ENCODE assay signal across 13 mouse cellular contexts in the genomic region with DNA sequence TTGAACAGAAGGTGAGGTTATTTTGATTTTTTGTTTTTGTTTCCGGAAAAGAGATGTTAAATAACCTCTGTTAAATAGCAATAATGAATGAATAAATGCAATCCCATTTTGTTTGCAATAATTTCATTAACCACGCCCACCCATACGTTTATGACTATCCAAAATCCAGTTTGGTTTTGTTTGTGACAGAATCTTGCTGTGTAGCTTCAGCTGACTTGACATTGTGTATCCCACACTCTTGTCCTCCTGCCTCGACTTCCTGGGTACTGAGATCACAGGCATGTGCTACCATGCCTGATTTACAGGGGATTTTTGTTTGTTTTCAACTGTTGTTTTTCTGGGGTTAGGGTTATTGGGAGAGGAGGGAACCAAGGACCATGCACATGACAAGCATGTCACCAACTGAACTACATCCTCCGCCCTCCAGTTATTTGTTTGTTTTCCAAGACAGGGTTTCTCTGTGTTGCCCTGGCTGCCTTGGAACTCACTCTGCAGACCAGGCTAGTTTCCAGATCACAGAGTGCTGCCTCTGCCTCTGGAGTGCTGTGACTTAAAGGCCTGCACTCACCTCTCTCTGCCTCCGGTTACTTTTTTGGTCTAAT. TPM values are rescaled to one million over a fixed set of nuclear protein-coding genes. Genes with fewer than 3 reads are reported as not detected.
DNase-seq lines count a peak whose midpoint lies in the region; ATAC-seq and TF ChIP-seq lines count a peak whose summit lies in the region.
"Had no signal": no experiment of that assay in that cellular context is flagged by ENCODE, and none has a peak within 500 bp of the region (broad histone marks: within the 10 kb centered on the region; RNA-seq: fewer than 3 reads in every experiment).

No protein-coding gene starts in this region.

- H3K27ac ChIP-seq in cerebellum, adult 2 months (ENCODE audit: insufficient read depth, low read length): no peak overlapping the region
- H3K27ac ChIP-seq in CH12.LX (ENCODE audit: insufficient read depth, low read depth): no peak overlapping the region
- H3K27ac ChIP-seq in liver, embryonic 14.5 days: no peak overlapping the region

- no peak for TF ChIP-seq RAD21 in CH12.LX (IDR thresholded peaks at IDR 0.05; ENCODE audit: low read depth, low read length)

- H3K27me3 ChIP-seq in cerebellum, adult 2 months (ENCODE audit: control insufficient read depth, insufficient read depth, low read length): no peaks in the 10 kb centered on the region
- H3K27me3 ChIP-seq in CH12.LX (replicated peaks): no peaks in the 10 kb centered on the region
- H3K27me3 ChIP-seq in liver, embryonic 14.5 days (ENCODE audit: control insufficient read depth, insufficient read depth, low read length): no peaks in the 10 kb centered on the region; the same call in 1 of the 2 replicates

- peak; percentile 24 to 27 for DNase-seq in cerebellum, adult 2 months
- no peak for DNase-seq in cerebellum, postnatal 4 days (ENCODE audit: low spot score in 2 of 2)
- peak; percentile 18 for DNase-seq in kidney, adult 9 months
- DNase-seq in kidney, postnatal 4 days: no peak
- DNase-seq in CH12.LX (ENCODE audit: extremely low read depth): no peak
- DNase-seq in liver, embryonic 14.5 days (ENCODE audit: low read depth in 3 of 3, low spot score in 3 of 3): no peak
- DNase-seq in kidney, adult 18-20 months: no peak
- DNase-seq: adrenal gland, postnatal 10 days; cerebellum, adult 11 months; gastrocnemius, postnatal 25 days; left cerebral cortex, postnatal 4 days; thymus, adult 2 months had no signal

- dilution Hi-C loops in CH12.LX (cut with MboI; ENCODE audit: extremely low pct_ligation_motif_present, extremely low pct_unique_long_range_greater_than_20kb, low sequenced_read_pairs): no loop called here

- 42% methylated on average over 6 of the region's 6 CpGs for WGBS in cerebellum, adult 2 months
- WGBS in liver, embryonic 14.5 days (ENCODE audit: insufficient replicate concordance): 42% methylated on average over 6 of the region's 6 CpGs

- H3K4me3 ChIP-seq in cerebellum, adult 2 months (replicated peaks; ENCODE audit: insufficient read depth, low read depth, low read length): no peak overlapping the region
- H3K4me3 ChIP-seq in CH12.LX (replicated peaks in 1 of 3; ENCODE audit: low read depth in 2 of 3, low read length in 2 of 3, poor library complexity in 1 of 3): no peak overlapping the region
- H3K4me3 ChIP-seq in liver, embryonic 14.5 days (ENCODE audit: insufficient read depth in 1 of 2, low read depth in 2 of 2, low read length in 2 of 2): no peak overlapping the region

- TF ChIP-seq CTCF in cerebellum, adult 2 months (IDR thresholded peaks at IDR 0.05; ENCODE audit: borderline replicate concordance, insufficient read depth, low read depth, low read length): no peak
- no peak for TF ChIP-seq CTCF in CH12.LX (conservative IDR thresholded peaks at IDR 0.05 in 1 of 2, IDR thresholded peaks at IDR 0.05 in 1 of 2; ENCODE audit: low read depth in 2 of 2, low read length in 2 of 2)
- TF ChIP-seq CTCF in liver, embryonic 14.5 days (IDR thresholded peaks at IDR 0.05; ENCODE audit: low read depth): no peak

- in situ Hi-C loops in CH12.LX (cut with MboI; ENCODE audit: low pct_ligation_motif_present, low pct_unique_long_range_greater_than_20kb, low sequenced_read_pairs): no loop called here

- peaks cover 0 to 2% of the 10 kb centered on the region in 2 experiments for H3K36me3 ChIP-seq in CH12.LX (replicated peaks in 1 of 2; ENCODE audit: control insufficient read depth in 1 of 2, insufficient read depth in 1 of 2, low read length in 1 of 2)
- no peaks in the 10 kb centered on the region for H3K36me3 ChIP-seq in liver, embryonic 14.5 days (replicated peaks; ENCODE audit: control insufficient read depth, insufficient read depth, low read depth)

- H3K9ac ChIP-seq in CH12.LX (ENCODE audit: insufficient read depth, low read depth): no peak overlapping the region
- H3K9ac ChIP-seq in liver, embryonic 14.5 days (replicated peaks): no peak overlapping the region

- no peak for TF ChIP-seq POLR2A in cerebellum, adult 2 months (IDR thresholded peaks at IDR 0.05; ENCODE audit: borderline replicate concordance, insufficient read depth, low read length)
- TF ChIP-seq POLR2A in CH12.LX (IDR thresholded peaks at IDR 0.05; ENCODE audit: low read depth, low read length): no peak

- peaks cover 8% of the 10 kb centered on the region; the same call in 1 of the 2 replicates for H3K4me1 ChIP-seq in cerebellum, adult 2 months (ENCODE audit: control insufficient read depth, insufficient read depth, low read length)
- peaks cover 5 to 28% of the 10 kb centered on the region in 2 experiments for H3K4me1 ChIP-seq in CH12.LX (ENCODE audit: control insufficient read depth in 1 of 2, insufficient read depth in 2 of 2)
- H3K4me1 ChIP-seq in liver, embryonic 14.5 days (replicated peaks; ENCODE audit: control insufficient read depth in 2 of 2, insufficient read depth in 2 of 2, low read length in 1 of 2): peaks cover 12 to 18% of the 10 kb centered on the region in 2 experiments

- peak overlapping the region; percentile 78; the same call in 1 of the 2 replicates for H3K4me2 ChIP-seq in CH12.LX (ENCODE audit: insufficient read depth, low read depth, poor library complexity, severe bottlenecking)
- H3K4me2 ChIP-seq in liver, embryonic 14.5 days (ENCODE audit: low read depth): peak overlapping the region; percentile 59

- H3K79me2 ChIP-seq in CH12.LX (replicated peaks; ENCODE audit: control insufficient read depth, extremely low read depth, insufficient read depth, poor library complexity, severe bottlenecking): peaks cover 23% of the 10 kb centered on the region

- no peak for TF ChIP-seq EP300 in CH12.LX (IDR thresholded peaks at IDR 0.05; ENCODE audit: low read length)
- no peak for TF ChIP-seq EP300 in liver, embryonic 14.5 days (IDR thresholded peaks at IDR 0.05; ENCODE audit: low read depth)

- H3K9me3 ChIP-seq in CH12.LX (replicated peaks; ENCODE audit: low read length): peaks cover 3% of the 10 kb centered on the region
- H3K9me3 ChIP-seq in liver, embryonic 14.5 days (ENCODE audit: control insufficient read depth, low read length): no peaks in the 10 kb centered on the region

- no peak for ATAC-seq in liver, embryonic 14.5 days (ENCODE audit: insufficient read depth)
- ATAC-seq in CD4-positive, CD25-positive, alpha-beta regulatory T cell, adult 4 months: no peak

TF ChIP-seq in CH12.LX, 34 proteins besides CTCF, POLR2A, EP300 and RAD21:
- TF ChIP-seq JUND (conservative IDR thresholded peaks at IDR 0.05; ENCODE audit: low read depth, low read length): no peak
- TF ChIP-seq KAT2A (IDR thresholded peaks at IDR 0.05; ENCODE audit: insufficient replicate concordance, low read length): no peak
- TF ChIP-seq ZKSCAN1 (IDR thresholded peaks at IDR 0.05; ENCODE audit: borderline replicate concordance, low read depth, low read length): no peak
- no peak for TF ChIP-seq NELFE (IDR thresholded peaks at IDR 0.05; ENCODE audit: low read depth, low read length)
- no peak for TF ChIP-seq MAZ (IDR thresholded peaks at IDR 0.05; ENCODE audit: low read depth, low read length)
- no peak for TF ChIP-seq USF2 (conservative IDR thresholded peaks at IDR 0.05; ENCODE audit: low read depth, low read length)
- no peak for TF ChIP-seq ELF1 (IDR thresholded peaks at IDR 0.05; ENCODE audit: low read depth, low read length)
- no peak for TF ChIP-seq MXI1 (IDR thresholded peaks at IDR 0.05; ENCODE audit: low read depth, low read length)
- no peak for TF ChIP-seq MAFK (IDR thresholded peaks at IDR 0.05; ENCODE audit: insufficient replicate concordance, low read length)
- TF ChIP-seq GABPA (IDR thresholded peaks at IDR 0.05; ENCODE audit: insufficient replicate concordance, low read depth, low read length): no peak
- no peak for TF ChIP-seq HCFC1 (IDR thresholded peaks at IDR 0.05; ENCODE audit: low read depth, low read length)
TF ChIP-seq in CH12.LX: peak in this region for 0.

RNA-seq across cellular contexts. Expression of gene Atp1b3, which starts 1.1 kb away (rescaled TPM):
- polyA plus RNA-seq in cerebellum, adult 2 months (2012; rRNA removed): 179 and 202 TPM in 2 replicates
- total RNA-seq in CH12.LX (2012; rRNA removed) (66.4 and 77.6 TPM in 2 replicates), CH12.LX (2014; rRNA removed) (89.8 and 102 TPM in 2 replicates)
- polyA plus RNA-seq in CH12.LX (2012; ENCODE audit: insufficient read length, low read depth): 106 and 129 TPM in 2 replicates
- polyA plus RNA-seq in liver, embryonic 14.5 days (2012; rRNA removed): 15.9 and 29.3 TPM in 2 replicates
- 60.6 and 64.8 TPM in 2 replicates for polyA plus RNA-seq in liver, embryonic 14.5 days (2014; fragmentation: Nextera tagmentation; extraction: Ambion mirVana)
- 100 to 1,000 TPM; 219 to 284 TPM for polyA plus RNA-seq in CD4-positive, CD25-positive, alpha-beta regulatory T cell, adult 4 months (2017; shearing (Covaris generic))

Comparison
In these comparisons a context has a peak if more than half of its experiments do, and no peak if none do; other contexts are left out.
1. DNase-seq: peak in cerebellum, adult 2 months (2 of 2) and kidney, adult 9 months (single experiment); none in cerebellum, postnatal 4 days (0 of 2), kidney, postnatal 4 days (0 of 2), CH12.LX (single experiment), liver, embryonic 14.5 days (0 of 3) and kidney, adult 18-20 months (single experiment).